Mouse (Mus musculus): ENCODE measurements at regions not wholly inside any gene's neighbourhood (a gene's known extent, or its start where the extent isn't known, plus 50 kb on each side); places are given as distances from the start of the nearest gene placed in this dataset.

DNA sequence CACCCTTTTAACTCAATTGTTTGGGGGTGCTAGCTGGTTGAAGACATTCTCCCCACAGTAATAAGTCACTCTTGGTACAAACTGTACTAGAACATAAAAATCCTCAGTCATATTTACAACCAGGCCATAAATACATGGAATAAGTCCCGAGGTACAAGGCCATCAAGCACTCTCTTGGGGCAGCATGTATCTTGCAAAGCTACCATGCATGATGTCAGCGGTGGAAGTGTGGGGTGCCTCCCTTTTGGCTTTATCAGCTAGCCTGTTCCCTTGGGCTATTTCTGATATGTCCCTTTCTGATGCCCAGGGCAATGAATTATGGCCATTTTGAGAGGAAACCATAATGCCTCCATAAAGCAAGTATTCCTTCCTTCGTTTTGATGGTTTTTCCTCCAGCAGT is 159.8 kb upstream of the Ddhd1 start (continued):
- TF ChIP-seq BHLHE40 (IDR thresholded peaks at IDR 0.05; ENCODE audit: borderline replicate concordance, low read depth, low read length): no peak

GRCm38 (mm10) chr14:45824601-45825000 is 166.7 kb upstream of the Ddhd1 start:
- Histone ChIP-seq H3K79me2 (ENCODE audit: control insufficient read depth, insufficient read depth, low read length, poor library complexity) (no peaks in the 10 kb centered on the region), H3K9ac (ENCODE audit: control insufficient read depth, low read depth, low read length, poor library complexity, severe bottlenecking) (no peak overlapping the region), H3K36me3 (ENCODE audit: control insufficient read depth in 1 of 2, insufficient read depth in 2 of 2, low read length in 2 of 2) (no peaks in the 10 kb centered on the region), H3K4me3 (ENCODE audit: control insufficient read depth in 1 of 2, insufficient read depth in 1 of 2, low read depth in 2 of 2, low read length in 2 of 2) (no peak overlapping the region), H3K27ac (ENCODE audit: control insufficient read depth, low read depth, low read length) (no peak overlapping the region), H3K9me3 (replicated peaks; ENCODE audit: insufficient read depth, low read length) (no peaks in the 10 kb centered on the region), H3K4me1 (ENCODE audit: control insufficient read depth in 1 of 2, insufficient read depth in 2 of 2, low read length in 2 of 2) (no peaks in the 10 kb centered on the region), H3K27me3 (ENCODE audit: control insufficient read depth in 1 of 2, insufficient read depth in 2 of 2, low read length in 2 of 2) (no peaks in the 10 kb centered on the region)
- no peak for DNase-seq (ENCODE audit: low read depth, low spot score)
- TF ChIP-seq JUND (IDR thresholded peaks at IDR 0.05; ENCODE audit: low read depth, low read length): no peak
- no peak for TF ChIP-seq CHD2 (IDR thresholded peaks at IDR 0.05; ENCODE audit: low read length)
- no peak for TF ChIP-seq GABPA (IDR thresholded peaks at IDR 0.05; ENCODE audit: low read depth, low read length)
- no peak for TF ChIP-seq MAFK (IDR thresholded peaks at IDR 0.05; ENCODE audit: borderline replicate concordance, low read depth, low read length)
- no peak for TF ChIP-seq ZMIZ1 (IDR thresholded peaks at IDR 0.05; ENCODE audit: low read depth, low read length)

DNA sequence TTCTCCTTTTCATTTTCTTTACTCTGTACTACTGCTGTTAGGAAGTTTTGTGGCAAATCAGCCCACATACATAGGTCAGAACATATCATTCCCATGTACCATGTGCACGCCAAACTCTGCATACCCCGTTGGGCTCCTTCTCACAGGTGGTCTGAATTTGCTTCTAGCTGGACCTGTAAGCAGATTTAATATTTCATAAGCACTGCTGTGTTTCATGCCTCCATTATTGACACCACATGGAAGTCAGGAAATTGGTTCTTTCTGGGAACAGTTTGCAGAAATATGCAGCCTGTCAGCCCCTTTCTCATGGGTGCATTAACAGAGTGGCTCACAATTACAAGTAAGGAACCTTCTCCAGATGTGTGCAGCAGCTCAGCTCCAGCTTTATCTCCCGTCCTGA is 168.1 kb upstream of the Ddhd1 start:
- Histone ChIP-seq H3K27me3 (ENCODE audit: control insufficient read depth in 1 of 2, insufficient read depth in 2 of 2, low read length in 2 of 2) (no peaks in the 10 kb centered on the region), H3K4me1 (ENCODE audit: control insufficient read depth in 1 of 2, insufficient read depth in 2 of 2, low read length in 2 of 2) (no peaks in the 10 kb centered on the region), H3K9me3 (replicated peaks; ENCODE audit: insufficient read depth, low read length) (no peaks in the 10 kb centered on the region), H3K79me2 (ENCODE audit: control insufficient read depth, insufficient read depth, low read length, poor library complexity) (no peaks in the 10 kb centered on the region), H3K27ac (ENCODE audit: control insufficient read depth, low read depth, low read length) (no peak overlapping the region), H3K9ac (ENCODE audit: control insufficient read depth, low read depth, low read length, poor library complexity, severe bottlenecking) (no peak overlapping the region), H3K4me3 (ENCODE audit: control insufficient read depth in 1 of 2, insufficient read depth in 1 of 2, low read depth in 2 of 2, low read length in 2 of 2) (no peak overlapping the region), H3K36me3 (ENCODE audit: control insufficient read depth in 1 of 2, insufficient read depth in 2 of 2, low read length in 2 of 2) (no peaks in the 10 kb centered on the region)
- no peak for TF ChIP-seq NELFE (IDR thresholded peaks at IDR 0.05; ENCODE audit: low read depth, low read length)
- no peak for TF ChIP-seq BHLHE40 (IDR thresholded peaks at IDR 0.05; ENCODE audit: borderline replicate concordance, low read depth, low read length)
- TF ChIP-seq TCF12 (IDR thresholded peaks at IDR 0.05; ENCODE audit: low read depth, low read length): no peak
- no peak for DNase-seq (ENCODE audit: low read depth, low spot score)

GRCm38 (mm10) chr14:45827096-45827495 is 169.2 kb upstream of the Ddhd1 start:
- Histone ChIP-seq H3K4me3 (ENCODE audit: control insufficient read depth in 1 of 2, insufficient read depth in 1 of 2, low read depth in 2 of 2, low read length in 2 of 2) (no peak overlapping the region), H3K9me3 (replicated peaks; ENCODE audit: insufficient read depth, low read length) (no peaks in the 10 kb centered on the region), H3K27me3 (ENCODE audit: control insufficient read depth in 1 of 2, insufficient read depth in 2 of 2, low read length in 2 of 2) (no peaks in the 10 kb centered on the region), H3K36me3 (ENCODE audit: control insufficient read depth in 1 of 2, insufficient read depth in 2 of 2, low read length in 2 of 2) (no peaks in the 10 kb centered on the region), H3K79me2 (ENCODE audit: control insufficient read depth, insufficient read depth, low read length, poor library complexity) (no peaks in the 10 kb centered on the region), H3K9ac (ENCODE audit: control insufficient read depth, low read depth, low read length, poor library complexity, severe bottlenecking) (no peak overlapping the region), H3K4me1 (ENCODE audit: control insufficient read depth in 1 of 2, insufficient read depth in 2 of 2, low read length in 2 of 2) (no peaks in the 10 kb centered on the region), H3K27ac (ENCODE audit: control insufficient read depth, low read depth, low read length) (no peak overlapping the region)
- TF ChIP-seq GABPA (IDR thresholded peaks at IDR 0.05; ENCODE audit: low read depth, low read length): no peak
- no peak for TF ChIP-seq ZNF384 (IDR thresholded peaks at IDR 0.05; ENCODE audit: low read depth, low read length)
- no peak for TF ChIP-seq GATA1 (IDR thresholded peaks at IDR 0.05; ENCODE audit: low read depth, low read length)
- TF ChIP-seq CHD2 (IDR thresholded peaks at IDR 0.05; ENCODE audit: low read length): no peak
- TF ChIP-seq MAZ (IDR thresholded peaks at IDR 0.05; ENCODE audit: low read depth, low read length): no peak
- no peak for TF ChIP-seq RAD21 (IDR thresholded peaks at IDR 0.05; ENCODE audit: low read depth, low read length)
- no peak for TF ChIP-seq E2F4 (IDR thresholded peaks at IDR 0.05; ENCODE audit: borderline replicate concordance, low read depth, low read length)
- TF ChIP-seq SIN3A (IDR thresholded peaks at IDR 0.05; ENCODE audit: low read length): no peak
- no peak for TF ChIP-seq TBP (IDR thresholded peaks at IDR 0.05; ENCODE audit: low read depth, low read length)
- TF ChIP-seq BHLHE40 (IDR thresholded peaks at IDR 0.05; ENCODE audit: borderline replicate concordance, low read depth, low read length): no peak
- TF ChIP-seq CHD1 (IDR thresholded peaks at IDR 0.05; ENCODE audit: low read depth, low read length): no peak
- TF ChIP-seq KAT2A (conservative IDR thresholded peaks at IDR 0.05; ENCODE audit: low read depth, low read length): no peak
- TF ChIP-seq USF2 (IDR thresholded peaks at IDR 0.05; ENCODE audit: borderline replicate concordance in 1 of 2, insufficient read depth in 1 of 2, low read depth in 1 of 2, low read length in 2 of 2): no peak
- TF ChIP-seq NRF1 (IDR thresholded peaks at IDR 0.05; ENCODE audit: insufficient read depth, low read depth, low read length, poor library complexity, severe bottlenecking): no peak
- DNase-seq (ENCODE audit: low read depth, low spot score): no peak

Data from MEL (cell line).